Mouse (Mus musculus) testis, adult 2 months (tissue): Measurements from ENCODE around the gene Evc.

ENCODE experiments used
- CTCF ChIP-seq: fragments of 200-500 bp; IDR thresholded peaks from 2 replicates; pipeline ENCODE4 v1.5.1; 2012; ENCODE audit warnings: low read depth, mild to moderate bottlenecking, inconsistent platforms, low read length, moderate library complexity; ENCODE audit not compliant: control insufficient read depth, insufficient read depth, insufficient replicate concordance
- POLR2A ChIP-seq: fragments of 200-500 bp; IDR thresholded peaks from 2 replicates; pipeline ENCODE4 v1.6.1; 2012; ENCODE audit warnings: low read depth, mild to moderate bottlenecking, inconsistent platforms, low read length, moderate library complexity; ENCODE audit not compliant: control insufficient read depth

GRCm38 (mm10) chr5:37244161-37244560 is 92.5 kb downstream of the Evc start:
- TF ChIP-seq POLR2A = no peak
- TF ChIP-seq CTCF = no peak
